Mouse (Mus musculus): ENCODE data around the gene Rab3a. TPM values are rescaled to one million over a fixed set of nuclear protein-coding genes. Genes with fewer than 3 reads are reported as not detected.

The Rab3a gene
- polyA plus RNA-seq, 1 experiment from 2014 or later, result 2.7 TPM

DNA sequence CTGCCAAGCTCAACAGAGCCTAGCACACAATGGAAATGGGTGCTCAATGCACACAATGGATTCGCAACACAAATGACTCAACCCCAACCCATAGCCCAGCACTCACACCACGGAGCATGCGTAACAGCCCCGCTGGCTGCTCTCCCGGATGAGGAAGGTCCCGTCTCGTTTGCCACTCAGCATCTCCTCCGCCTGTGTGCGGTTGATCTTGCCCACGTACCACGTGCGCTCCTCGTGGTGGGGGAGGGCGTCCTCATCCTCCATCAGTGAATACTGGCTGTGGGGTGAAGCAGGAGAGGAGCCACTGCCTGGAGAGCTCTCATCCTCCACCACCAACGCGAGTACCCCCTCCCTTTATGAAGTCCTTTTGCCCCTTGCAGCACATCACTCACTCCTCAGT is 14.5 kb downstream of the Rab3a start:
- Histone ChIP-seq H3K27me3 (no peaks in the 10 kb centered on the region), H3K4me3 (replicated peaks) (no peak overlapping the region), H3K9ac (peak overlapping the region; percentile 29; the same call in 1 of the 2 replicates), H3K9me3 (replicated peaks) (no peaks in the 10 kb centered on the region), H3K4me2 (0 out of 2 replicates have a peak overlapping the region, but pooled peaks have one; percentile 24), H3K36me3 (peaks cover 52% of the 10 kb centered on the region), H3K27ac (no peak overlapping the region), H3K4me1 (replicated peaks) (peaks cover 87% of the 10 kb centered on the region)
- DNase-seq (no peak), ATAC-seq (ENCODE audit: low read depth) (no peak)
- WGBS (ENCODE audit: insufficient replicate concordance), result 75% methylated on average over 16 of the region's 16 CpGs

DNA sequence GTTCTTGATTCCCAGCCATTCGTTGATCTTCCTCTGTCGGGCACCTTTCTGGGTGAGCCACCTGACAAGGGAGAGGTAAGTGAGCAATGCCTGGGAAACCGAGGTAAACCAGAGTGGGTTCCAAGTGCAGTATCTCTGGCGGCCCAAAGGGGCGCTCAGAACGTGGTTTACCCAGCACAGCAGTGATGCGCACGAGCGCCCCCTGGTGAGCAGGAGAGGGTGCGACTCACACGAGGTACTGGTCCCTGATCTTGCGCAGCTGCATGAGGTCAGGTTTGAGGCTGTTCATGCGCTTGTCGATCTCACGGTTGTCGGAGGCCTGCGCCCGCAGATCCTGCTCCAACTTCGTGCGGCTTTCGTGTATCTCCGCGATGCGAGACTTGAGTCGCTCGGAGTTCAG is 14.9 kb downstream of the Rab3a start:
- Histone ChIP-seq H3K9ac (peak overlapping the region; percentile 57), H3K4me3 (replicated peaks) (no peak overlapping the region)
- ATAC-seq (ENCODE audit: low read depth), result peak; percentile 72

DNA sequence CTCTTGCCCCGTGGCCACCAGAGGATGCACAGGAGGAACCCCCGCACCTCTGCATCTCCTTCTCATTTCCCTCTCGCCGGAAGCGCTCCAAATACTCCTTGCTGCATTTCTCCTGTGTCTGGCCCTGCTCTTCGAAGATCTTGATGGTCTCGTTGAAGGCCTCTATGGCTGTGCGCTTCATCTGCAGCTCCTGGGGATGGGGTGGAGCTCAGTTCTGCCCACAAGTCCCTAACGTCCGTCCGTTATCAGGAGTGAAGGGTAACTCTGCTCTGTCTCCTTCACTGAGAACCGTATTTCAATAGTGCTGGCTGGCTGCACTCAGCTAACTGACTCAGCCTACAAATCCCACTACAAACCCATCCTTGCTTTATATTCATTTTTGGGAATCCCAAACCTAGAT is 15.4 kb downstream of the Rab3a start:
- 28% methylated on average over 12 of the region's 12 CpGs for WGBS (ENCODE audit: insufficient replicate concordance)
- Histone ChIP-seq H3K9ac (peak overlapping the region; percentile 57), H3K9me3 (replicated peaks) (no peaks in the 10 kb centered on the region), H3K4me1 (replicated peaks) (peaks cover 87% of the 10 kb centered on the region), H3K27me3 (no peaks in the 10 kb centered on the region), H3K4me2 (peak overlapping the region; percentile 38), H3K27ac (peak overlapping the region; percentile 71), H3K4me3 (replicated peaks) (no peak overlapping the region), H3K36me3 (peaks cover 61% of the 10 kb centered on the region)
- ATAC-seq (ENCODE audit: low read depth) (peak; percentile 54), DNase-seq (no peak)

More for the DNA sequence above, 14.9 kb downstream of the Rab3a start:
- H3K9me3 ChIP-seq (replicated peaks), result no peaks in the 10 kb centered on the region
- DNase-seq, result peak; percentile 91
- peak overlapping the region; percentile 38 for H3K4me2 ChIP-seq
- H3K27me3 ChIP-seq, result no peaks in the 10 kb centered on the region
- 4% methylated on average over 26 of the region's 26 CpGs for WGBS (ENCODE audit: insufficient replicate concordance)
- H3K27ac ChIP-seq, result peak overlapping the region; percentile 71
- peaks cover 87% of the 10 kb centered on the region for H3K4me1 ChIP-seq (replicated peaks)
- H3K36me3 ChIP-seq, result peaks cover 56% of the 10 kb centered on the region

DNA sequence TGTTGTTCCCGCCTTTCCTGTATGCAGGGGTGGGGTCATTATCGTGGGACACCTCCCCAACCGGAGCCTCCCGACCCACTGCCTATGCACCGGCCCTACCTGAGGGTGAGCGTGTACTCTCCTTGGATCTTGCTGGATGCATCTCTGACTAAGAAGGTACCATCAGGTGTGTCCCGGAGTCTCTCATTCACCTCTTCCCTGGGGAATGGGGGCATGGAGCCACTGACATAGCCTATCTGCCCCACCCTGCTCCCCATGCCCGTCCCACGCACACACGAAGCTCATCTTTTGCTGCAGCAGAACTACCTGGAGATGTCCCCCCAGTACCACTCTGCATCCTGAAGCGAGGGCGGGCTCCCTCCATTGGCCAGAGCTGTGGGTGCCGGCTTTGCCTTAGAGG is 16.3 kb downstream of the Rab3a start:
- ATAC-seq (ENCODE audit: low read depth) (no peak), DNase-seq (no peak)
- Histone ChIP-seq H3K9ac (peak overlapping the region; percentile 57; the same call in 1 of the 2 replicates), H3K4me1 (replicated peaks) (peaks cover 87% of the 10 kb centered on the region), H3K4me2 (no peak overlapping the region), H3K4me3 (replicated peaks) (no peak overlapping the region), H3K36me3 (peaks cover 64% of the 10 kb centered on the region), H3K27ac (peak overlapping the region; percentile 71; the same call in 1 of the 2 replicates), H3K9me3 (replicated peaks) (no peaks in the 10 kb centered on the region), H3K27me3 (no peaks in the 10 kb centered on the region)
- WGBS (ENCODE audit: insufficient replicate concordance), result 79% methylated on average over 13 of the region's 13 CpGs

DNA sequence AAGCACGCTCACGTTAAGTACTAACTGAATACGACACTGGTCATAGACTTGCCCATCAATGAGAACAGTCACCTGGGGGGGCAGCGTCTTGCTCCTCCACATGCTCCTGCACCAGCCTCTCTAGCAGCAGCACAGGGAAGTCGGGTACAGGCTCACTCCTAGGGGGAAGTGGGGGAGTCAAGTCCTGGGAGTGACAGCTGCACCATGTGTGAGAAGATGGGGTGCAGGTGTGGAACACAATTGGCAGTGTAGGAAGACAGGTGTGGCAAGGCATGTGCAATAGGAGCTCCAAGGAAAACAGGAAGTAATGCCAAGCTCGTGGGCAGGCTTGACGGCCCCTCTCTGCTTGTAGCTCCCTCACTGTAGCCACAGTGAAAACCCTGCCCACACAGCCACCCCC is 16.7 kb downstream of the Rab3a start:
- Histone ChIP-seq H3K4me3 (replicated peaks) (no peak overlapping the region), H3K27me3 (no peaks in the 10 kb centered on the region), H3K27ac (no peak overlapping the region), H3K4me1 (replicated peaks) (peaks cover 87% of the 10 kb centered on the region), H3K36me3 (peaks cover 64% of the 10 kb centered on the region), H3K9ac (no peak overlapping the region), H3K4me2 (no peak overlapping the region), H3K9me3 (replicated peaks) (no peaks in the 10 kb centered on the region)
- DNase-seq (no peak), ATAC-seq (ENCODE audit: low read depth) (no peak)
- 74% methylated on average over 7 of the region's 7 CpGs for WGBS (ENCODE audit: insufficient replicate concordance)

DNA sequence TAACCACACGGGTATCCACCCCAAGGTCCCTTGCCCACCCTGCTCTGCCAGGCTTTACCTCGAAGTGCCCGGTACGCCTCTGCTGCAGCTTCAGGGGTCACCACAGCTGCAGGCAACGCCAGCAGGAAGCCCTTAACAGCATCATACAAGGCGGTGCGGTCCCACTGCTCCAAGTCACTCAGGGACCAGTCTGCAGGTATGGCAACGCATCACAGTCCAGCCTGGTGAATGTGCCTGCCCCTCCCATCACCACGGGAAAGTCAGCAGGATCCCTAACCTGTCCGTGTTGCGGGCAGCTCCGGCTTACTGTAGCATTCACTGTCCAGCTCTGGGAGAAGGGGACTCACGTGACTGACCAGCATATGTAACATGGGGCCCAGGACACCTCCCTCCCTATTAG is 17.6 kb downstream of the Rab3a start:
- Histone ChIP-seq H3K36me3 (peaks cover 64% of the 10 kb centered on the region), H3K4me3 (replicated peaks) (no peak overlapping the region), H3K9me3 (replicated peaks) (no peaks in the 10 kb centered on the region), H3K27ac (no peak overlapping the region), H3K27me3 (no peaks in the 10 kb centered on the region), H3K4me2 (no peak overlapping the region), H3K4me1 (replicated peaks) (peaks cover 80% of the 10 kb centered on the region), H3K9ac (no peak overlapping the region)
- ATAC-seq (ENCODE audit: low read depth) (no peak), DNase-seq (no peak)
- WGBS (ENCODE audit: insufficient replicate concordance), result 85% methylated on average over 13 of the region's 13 CpGs

DNA sequence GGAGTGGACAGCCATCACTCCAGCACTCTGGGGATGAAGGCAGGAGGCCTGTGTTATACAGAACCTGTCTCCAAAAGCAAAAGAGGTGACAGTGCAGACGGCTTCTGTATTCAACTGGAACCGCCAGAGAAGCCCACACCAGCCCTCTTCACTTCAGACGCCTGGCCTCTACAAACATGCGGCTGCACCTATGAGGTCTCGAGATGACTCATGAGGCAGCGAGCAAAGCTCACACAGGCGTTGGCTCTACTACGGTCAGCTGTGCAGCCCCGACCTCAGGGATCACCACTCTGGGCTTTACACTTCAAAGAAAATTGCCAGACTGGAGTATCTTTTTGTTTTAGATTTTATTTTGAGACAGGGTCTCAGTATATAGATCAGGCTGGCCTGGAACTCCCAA is 18.4 kb downstream of the Rab3a start:
- Histone ChIP-seq H3K27ac (no peak overlapping the region), H3K4me1 (replicated peaks) (peaks cover 77% of the 10 kb centered on the region)

DNA sequence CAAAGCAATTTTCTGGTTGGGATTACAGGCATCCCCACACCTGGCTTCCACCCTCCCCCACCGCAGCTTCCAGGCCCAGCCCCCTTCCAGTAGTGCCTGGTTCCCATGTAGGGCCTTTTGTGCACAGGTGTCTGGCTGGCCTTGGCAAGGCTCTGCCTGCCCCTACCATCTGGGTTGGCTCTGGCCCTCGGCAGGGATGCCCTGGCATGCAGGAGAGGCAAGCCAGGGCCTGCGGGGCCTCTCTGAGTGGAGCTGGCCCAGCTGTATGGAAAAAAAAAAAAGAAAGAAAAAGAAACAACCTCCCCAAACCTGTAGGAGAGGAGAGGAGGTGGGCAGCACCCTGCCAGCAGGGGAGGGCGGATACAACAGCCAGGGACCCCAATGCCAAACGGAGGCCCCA is 18.9 kb downstream of the Rab3a start:
- H3K9ac ChIP-seq, result peak overlapping the region; percentile 40; the same call in 1 of the 2 replicates
- WGBS (ENCODE audit: insufficient replicate concordance), result 87% methylated on average over 5 of the region's 5 CpGs
- no peak overlapping the region for H3K4me3 ChIP-seq (replicated peaks)
- ATAC-seq (ENCODE audit: low read depth) (no peak), DNase-seq (no peak)
- no peak overlapping the region for H3K27ac ChIP-seq
- no peaks in the 10 kb centered on the region for H3K27me3 ChIP-seq
- H3K9me3 ChIP-seq (replicated peaks), result no peaks in the 10 kb centered on the region
- H3K4me1 ChIP-seq (replicated peaks), result peaks cover 77% of the 10 kb centered on the region
- no peak overlapping the region for H3K4me2 ChIP-seq
- H3K36me3 ChIP-seq, result peaks cover 61% of the 10 kb centered on the region

More for the DNA sequence above, 18.4 kb downstream of the Rab3a start:
- Histone ChIP-seq H3K9ac (no peak overlapping the region; the same call in 1 of the 2 replicates), H3K4me3 (replicated peaks) (no peak overlapping the region), H3K4me2 (no peak overlapping the region), H3K27me3 (no peaks in the 10 kb centered on the region), H3K36me3 (peaks cover 62% of the 10 kb centered on the region), H3K9me3 (replicated peaks) (no peaks in the 10 kb centered on the region)
- no peak for ATAC-seq (ENCODE audit: low read depth)
- no peak for DNase-seq
- 82% methylated on average over 9 of the region's 9 CpGs for WGBS (ENCODE audit: insufficient replicate concordance)

DNA sequence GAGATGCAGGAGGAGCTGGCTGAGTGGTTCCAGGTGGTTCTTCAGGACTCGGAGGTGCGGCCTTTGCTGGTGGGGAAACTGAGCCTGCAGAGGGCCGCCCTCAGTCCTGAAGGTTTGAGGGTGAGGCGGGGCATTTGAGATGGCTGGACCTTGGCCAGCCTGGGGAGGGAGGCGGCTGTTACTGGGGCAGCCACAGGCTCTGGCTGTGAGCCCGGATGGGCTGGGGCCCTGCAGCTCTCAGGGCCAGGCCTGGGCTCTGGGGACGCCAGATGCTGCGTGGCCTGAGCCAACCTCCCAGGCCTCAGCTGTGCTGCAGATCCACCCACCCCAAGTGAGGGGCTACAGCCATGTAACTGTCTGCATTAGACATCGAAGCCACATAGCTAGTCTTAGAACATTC is 19.4 kb downstream of the Rab3a start:
- Histone ChIP-seq H3K4me3 (replicated peaks) (no peak overlapping the region), H3K36me3 (peaks cover 61% of the 10 kb centered on the region), H3K27ac (0 out of 2 replicates have a peak overlapping the region, but pooled peaks have one; percentile 24), H3K27me3 (no peaks in the 10 kb centered on the region), H3K9me3 (replicated peaks) (no peaks in the 10 kb centered on the region), H3K4me2 (no peak overlapping the region), H3K4me1 (replicated peaks) (peaks cover 77% of the 10 kb centered on the region), H3K9ac (peak overlapping the region; percentile 40)
- no peak for ATAC-seq (ENCODE audit: low read depth)
- no peak for DNase-seq
- 80% methylated on average over 9 of the region's 9 CpGs for WGBS (ENCODE audit: insufficient replicate concordance)

DNA sequence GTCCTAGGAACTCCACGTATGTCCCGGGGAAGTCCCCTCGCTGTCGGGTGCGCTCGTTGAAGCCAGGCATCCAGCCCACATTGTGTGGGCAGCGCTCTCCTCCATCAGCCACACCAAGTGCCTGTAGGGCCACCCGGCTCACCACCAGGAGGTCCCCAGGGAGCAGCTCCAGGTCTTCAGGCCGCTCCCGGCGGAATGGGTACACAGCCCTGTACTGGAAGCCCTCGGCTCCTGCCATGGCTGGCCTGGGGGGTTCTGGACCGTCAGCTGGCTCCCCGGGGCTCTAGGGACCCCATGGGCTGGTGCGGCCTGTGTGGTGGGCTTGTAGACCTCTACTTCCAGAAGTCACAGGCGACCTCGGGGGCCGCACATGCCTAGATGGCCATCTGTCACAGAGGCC is 20.3 kb downstream of the Rab3a start:
- H3K27me3 ChIP-seq, result no peaks in the 10 kb centered on the region
- DNase-seq (no peak), ATAC-seq (ENCODE audit: low read depth) (no peak)
- H3K4me2 ChIP-seq, result no peak overlapping the region
- 0 out of 2 replicates have a peak overlapping the region, but pooled peaks have one; percentile 96 for H3K9ac ChIP-seq
- WGBS (ENCODE audit: insufficient replicate concordance), result 86% methylated on average over 18 of the region's 18 CpGs
- no peak overlapping the region for H3K4me3 ChIP-seq (replicated peaks)
- H3K27ac ChIP-seq, result no peak overlapping the region
- peaks cover 66% of the 10 kb centered on the region for H3K36me3 ChIP-seq
- H3K9me3 ChIP-seq (replicated peaks), result no peaks in the 10 kb centered on the region
- peaks cover 73% of the 10 kb centered on the region for H3K4me1 ChIP-seq (replicated peaks)

DNA sequence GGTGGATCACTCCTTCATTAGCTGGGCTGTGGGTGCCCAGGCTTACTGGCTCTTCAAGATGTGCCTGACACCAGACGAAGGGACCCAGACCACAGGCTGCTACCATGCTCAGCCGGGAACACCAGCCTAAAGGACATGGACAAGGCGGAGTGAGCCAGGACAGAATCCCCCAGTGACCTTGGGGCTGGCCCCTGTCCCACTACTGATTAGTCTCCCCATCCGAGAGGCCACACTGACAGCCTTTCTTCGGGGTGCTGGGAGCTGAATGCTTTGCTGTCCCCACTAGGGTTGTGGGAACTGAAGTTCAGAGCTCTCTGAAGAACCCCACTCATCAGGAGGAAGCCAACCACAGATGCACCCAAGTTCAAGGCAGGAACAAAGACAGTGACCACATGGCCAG is 20.7 kb downstream of the Rab3a start:
- no peak for ATAC-seq (ENCODE audit: low read depth)
- 75% methylated on average over 5 of the region's 5 CpGs for WGBS (ENCODE audit: insufficient replicate concordance)

DNA sequence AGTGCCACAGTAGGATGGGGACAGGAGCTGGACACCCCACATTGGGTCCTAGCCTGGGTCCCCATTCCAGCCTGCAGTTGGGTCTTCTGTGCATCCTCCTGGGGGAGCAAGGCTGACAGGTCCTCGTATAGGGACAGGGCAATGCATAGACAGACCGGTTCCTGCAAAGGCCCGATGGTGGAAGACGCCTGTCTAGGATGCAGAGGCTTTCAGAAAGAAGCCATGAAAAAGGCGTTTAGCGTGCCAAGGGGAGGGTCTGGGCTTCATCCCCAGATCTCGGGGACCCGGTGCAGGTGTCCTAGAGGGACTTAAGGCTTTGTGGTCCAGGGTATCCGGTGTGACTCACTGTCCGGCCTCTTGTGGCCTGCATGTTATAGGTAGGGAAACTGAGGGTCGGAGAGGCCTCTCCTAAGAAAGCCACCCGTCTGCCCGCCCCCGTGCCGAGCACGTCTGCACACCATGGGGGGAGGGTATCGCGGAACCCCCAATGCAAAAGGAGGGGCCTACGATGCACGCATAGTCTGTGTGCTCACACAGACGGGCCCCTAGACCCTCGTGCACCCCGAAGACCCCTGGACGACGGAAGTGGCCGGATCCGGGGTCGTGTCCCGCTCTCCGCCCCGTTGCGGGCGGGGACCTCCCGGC is 21.5 kb downstream of the Rab3a start:
- peak overlapping the region; percentile 81 for H3K4me3 ChIP-seq (replicated peaks)
- ATAC-seq (ENCODE audit: low read depth), result no peak
- peak overlapping the region; percentile 96 for H3K9ac ChIP-seq
- H3K36me3 ChIP-seq, result peaks cover 69% of the 10 kb centered on the region
- no peak for DNase-seq
- H3K4me2 ChIP-seq, result peak overlapping the region; percentile 100
- H3K27ac ChIP-seq, result peak overlapping the region; percentile 94
- H3K27me3 ChIP-seq, result no peaks in the 10 kb centered on the region
- peaks cover 68% of the 10 kb centered on the region for H3K4me1 ChIP-seq (replicated peaks)
- 3% methylated on average over 34 of the region's 34 CpGs for WGBS (ENCODE audit: insufficient replicate concordance)
- H3K9me3 ChIP-seq (replicated peaks), result no peaks in the 10 kb centered on the region

More for the DNA sequence above, 20.7 kb downstream of the Rab3a start:
- H3K4me1 ChIP-seq (replicated peaks), result peaks cover 73% of the 10 kb centered on the region
- H3K4me3 ChIP-seq (replicated peaks), result peak overlapping the region; percentile 81
- no peak for DNase-seq
- peak overlapping the region; percentile 100 for H3K4me2 ChIP-seq
- peaks cover 69% of the 10 kb centered on the region for H3K36me3 ChIP-seq
- 0 out of 2 replicates have a peak overlapping the region, but pooled peaks have one; percentile 94 for H3K27ac ChIP-seq
- no peaks in the 10 kb centered on the region for H3K9me3 ChIP-seq (replicated peaks)
- H3K27me3 ChIP-seq, result no peaks in the 10 kb centered on the region
- H3K9ac ChIP-seq, result peak overlapping the region; percentile 96
